Mouse (Mus musculus): ENCODE results near the gene Ctbp2. TPM values are rescaled to one million over a fixed set of nuclear protein-coding genes. Genes with fewer than 3 reads are reported as not detected.

Ctbp2 gene
- polyA plus RNA-seq, 1 experiment from 2014 or later = 80.2 TPM

Other genes starting within 250 kb of the Ctbp2 start
- 5.7 and 6.3 TPM in 2 replicates for gene Zranb1, start 193.2 kb downstream of the Ctbp2 start, polyA plus RNA-seq (2015; fragmentation: Nextera tagmentation; extraction: Ambion mirVana)
- gene Fgfr2, start 1.0 kb downstream of the Ctbp2 start, polyA plus RNA-seq (2015; fragmentation: Nextera tagmentation; extraction: Ambion mirVana) = 47.3 and 47.6 TPM in 2 replicates